Mouse (Mus musculus) T-cell, adult 2 months (primary cell): ENCODE measurements around the gene Atp6v0a1.
A peak's percentile ranks its signal among the peaks of the same experiment; 100 is the strongest.

Experiments used
- DNase-seq: peaks from one replicate; pipeline ENCODE4 v3.0.0; 2022; ENCODE audit warnings: low spot score

Gene Atp6v0a1

DNA sequence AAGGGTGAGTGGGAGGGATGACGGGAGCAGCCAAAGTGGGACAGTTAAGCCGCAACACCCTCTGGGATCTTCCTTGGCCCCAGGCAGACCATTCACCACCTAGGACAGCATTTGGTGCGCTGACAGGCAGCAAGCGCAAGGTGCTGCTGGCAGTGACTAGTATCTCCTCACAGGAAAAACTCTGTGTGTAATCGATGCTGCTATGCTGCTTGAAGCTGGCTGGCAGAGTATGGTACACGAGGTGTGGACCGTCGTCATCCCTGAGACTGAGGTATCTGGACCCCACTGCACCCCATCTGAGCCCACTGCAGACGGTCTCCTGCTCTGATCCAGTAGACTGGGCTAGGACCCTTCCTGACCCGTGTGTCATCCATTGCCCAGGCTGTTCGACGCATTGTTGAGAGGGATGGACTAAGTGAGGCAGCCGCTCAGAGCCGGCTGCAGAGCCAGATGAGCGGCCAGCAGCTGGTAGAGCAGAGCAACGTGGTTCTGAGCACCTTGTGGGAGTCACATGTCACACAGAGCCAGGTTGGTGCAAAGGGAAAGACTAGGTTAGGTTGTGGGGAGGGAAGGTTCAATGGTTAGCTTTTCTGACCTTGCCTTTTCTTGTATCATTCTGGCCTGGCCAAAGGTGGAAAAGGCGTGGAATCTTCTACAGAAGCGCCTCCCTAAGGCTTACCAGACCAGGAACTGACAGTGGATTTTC is 76.5 kb downstream of the Atp6v0a1 start:
- DNase-seq: no peak

DNA sequence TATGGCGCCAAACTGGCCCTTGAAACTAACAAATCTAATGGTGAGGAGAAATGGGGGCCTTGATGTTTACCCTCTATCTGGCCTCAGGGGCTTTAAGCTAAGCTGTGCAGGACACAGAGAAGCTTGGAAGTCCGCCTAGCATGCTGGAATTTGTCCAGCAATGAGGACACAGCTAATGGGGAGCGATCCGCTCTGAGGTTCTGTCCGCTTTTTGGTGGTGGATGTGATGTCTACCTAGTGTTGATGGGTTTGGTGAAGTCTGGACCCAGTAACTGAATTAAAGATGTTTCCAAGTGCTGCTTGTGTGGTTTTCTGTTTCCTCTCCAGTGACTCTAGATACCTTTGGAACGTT is 77.0 kb downstream of the Atp6v0a1 start:
- no peak for DNase-seq

DNA sequence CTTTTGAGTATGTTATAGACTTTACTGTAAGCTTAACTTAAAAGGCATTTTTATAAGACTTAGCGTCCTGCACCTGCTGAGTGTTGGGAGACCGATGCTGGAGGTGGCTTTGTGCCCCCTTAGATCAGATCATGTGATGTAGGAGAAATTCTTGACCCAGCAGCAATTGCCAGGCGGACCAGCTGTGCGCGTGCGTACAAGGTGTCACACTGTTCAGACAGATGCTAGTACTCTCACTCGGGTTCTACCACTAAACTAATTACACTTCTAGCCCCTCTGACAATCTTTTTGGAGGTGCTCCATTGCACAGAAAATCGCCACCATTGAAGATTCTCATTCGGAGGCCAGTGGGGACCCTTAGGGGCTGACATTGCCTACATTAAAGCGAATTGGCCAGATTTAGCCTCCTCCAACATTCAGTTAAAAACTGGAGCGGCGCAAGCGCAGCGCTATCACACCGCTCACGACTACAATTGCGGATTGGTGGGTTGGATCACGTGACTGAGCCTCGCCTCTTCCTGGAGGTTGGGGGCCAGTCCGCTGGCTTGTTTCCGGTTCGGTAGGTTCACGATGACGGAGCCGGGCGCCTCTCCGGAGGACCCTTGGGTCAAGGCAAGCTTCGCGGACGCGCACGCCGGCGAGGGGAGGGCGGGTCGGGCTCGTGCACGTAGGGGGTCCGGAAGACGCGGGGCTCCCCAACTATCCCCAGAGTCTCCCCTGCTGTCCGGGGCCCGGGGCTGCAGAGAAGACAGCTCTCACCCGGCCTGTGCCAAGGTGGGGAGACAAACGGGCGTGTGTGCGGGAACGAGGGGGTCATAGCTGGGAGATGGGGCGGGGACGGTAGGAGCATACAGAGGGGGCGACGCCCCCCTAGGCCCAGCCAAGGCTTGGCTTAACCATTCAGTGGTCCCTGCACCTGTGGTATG is 77.8 kb downstream of the Atp6v0a1 start, which contains the start of gene Mlx:
Gene Mlx (plus strand): TSS at position 522 of the 926 bp plus-strand sequence.
- peak; percentile 87 for DNase-seq

DNA sequence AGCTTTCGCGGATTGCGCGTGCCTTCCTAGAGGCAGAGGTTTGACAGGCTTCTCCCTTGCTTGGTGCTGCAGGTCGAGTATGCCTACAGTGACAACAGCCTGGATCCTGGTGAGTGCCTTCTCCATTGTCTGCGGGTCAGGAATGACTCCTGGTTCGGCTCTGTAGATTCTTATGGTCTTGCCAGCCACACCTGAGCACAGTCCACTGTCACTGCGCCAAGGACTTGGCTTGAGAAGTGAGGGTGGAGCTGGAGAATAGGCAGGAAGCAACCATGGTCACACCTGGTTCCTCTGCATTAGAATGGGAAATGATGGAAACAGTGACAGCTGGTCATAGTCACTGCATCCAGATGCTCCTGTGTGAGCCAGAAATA is 78.4 kb downstream of the Atp6v0a1 start:
- no peak for DNase-seq

DNA sequence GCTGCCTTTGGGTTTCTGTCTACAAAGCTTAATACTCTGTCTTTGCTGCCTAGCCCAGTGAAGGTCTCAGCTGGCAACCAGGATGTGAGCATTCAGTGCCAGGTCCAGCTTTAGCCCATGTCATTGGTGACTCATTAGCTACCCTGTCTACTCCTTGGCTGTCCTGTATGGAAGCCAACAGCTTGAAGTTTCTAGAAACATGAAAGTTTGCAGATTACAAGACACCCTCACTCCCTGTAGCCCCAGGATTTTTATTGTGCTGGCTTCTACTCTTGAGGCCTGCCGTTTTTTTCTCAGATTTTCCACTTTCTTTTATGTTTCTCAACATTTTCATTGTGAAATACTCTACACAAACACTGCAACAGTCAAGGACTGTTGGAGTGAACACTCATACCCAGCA is 80.7 kb downstream of the Atp6v0a1 start:
- DNase-seq: no peak

DNA sequence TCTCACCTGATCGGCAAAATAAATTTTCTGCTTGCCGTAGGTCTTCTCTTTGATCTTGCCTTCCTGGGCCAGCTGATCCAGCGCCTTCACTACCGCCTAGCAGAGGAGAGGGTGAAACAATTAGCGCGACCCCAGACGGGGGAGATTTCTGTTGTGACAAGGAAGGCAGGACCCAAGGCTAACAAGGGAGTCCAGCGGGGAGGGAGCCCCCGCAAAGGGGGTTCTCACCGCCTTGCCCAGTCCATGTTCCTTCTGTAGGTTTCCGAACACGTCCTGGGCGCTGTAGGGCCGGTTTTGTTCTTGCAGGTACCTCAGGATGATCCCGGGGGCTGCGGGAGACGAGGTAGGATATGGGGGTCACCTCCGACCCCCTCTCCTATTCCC is 85.7 kb downstream of the Atp6v0a1 start:
- DNase-seq: peak; percentile 20

DNA sequence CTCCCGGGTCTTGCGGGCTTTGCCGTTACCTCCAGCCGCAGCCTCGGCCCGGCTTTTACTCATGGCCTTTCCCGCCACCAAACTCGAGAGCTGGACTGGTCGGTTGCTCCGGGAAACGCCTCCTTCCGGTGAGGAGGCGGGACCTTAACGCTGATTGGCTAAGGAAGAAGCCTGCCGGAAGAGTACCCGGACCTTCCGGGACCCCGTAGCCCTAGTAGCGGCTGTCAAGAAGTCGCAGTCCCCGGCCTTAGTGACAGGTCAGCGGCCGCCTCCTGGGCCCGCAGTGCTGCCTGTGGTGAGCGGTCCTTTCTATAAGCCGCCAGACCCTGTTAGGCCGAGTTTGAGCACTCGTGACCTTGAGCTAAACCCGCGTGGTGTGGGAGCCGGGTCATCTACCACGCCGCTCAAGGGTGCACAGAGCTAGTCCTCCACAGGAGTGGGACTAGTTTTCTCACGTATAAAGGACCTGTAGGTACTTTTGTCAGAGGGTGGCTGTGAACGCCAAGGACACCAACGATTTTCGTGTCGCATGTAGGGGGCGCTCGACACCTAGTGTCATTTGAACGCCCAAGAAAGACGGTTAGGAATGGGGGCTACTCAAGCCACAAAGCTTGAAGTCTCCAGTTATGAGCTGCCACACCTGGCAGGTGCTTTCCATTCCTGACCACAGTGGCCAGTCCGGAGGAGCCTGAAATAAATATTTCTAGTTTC is 86.2 kb downstream of the Atp6v0a1 start, which contains the start of gene Psmc3ip:
Gene Psmc3ip (minus strand): TSS at position 123 of the 711 bp plus-strand sequence.
- peak; percentile 84 for DNase-seq

DNA sequence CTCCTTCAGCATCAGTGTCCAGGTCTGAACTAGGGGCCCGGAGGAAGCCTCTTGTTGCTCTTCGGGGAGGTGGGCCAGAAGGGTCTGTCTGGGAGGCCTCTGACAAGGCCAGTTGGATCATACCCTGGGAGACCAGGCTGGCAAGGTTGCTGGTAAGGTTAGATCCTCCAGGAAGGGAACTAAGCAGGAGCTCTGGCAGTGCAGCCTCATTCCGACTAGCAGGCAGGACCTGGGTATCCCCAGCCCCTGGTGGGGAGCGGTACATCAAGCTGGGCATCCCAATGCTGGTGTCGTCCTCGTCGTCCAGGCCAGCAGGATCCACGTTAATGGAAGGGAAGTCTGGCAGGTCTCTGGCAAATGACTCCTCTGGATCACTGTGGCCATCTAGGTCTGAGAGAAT is 89.0 kb downstream of the Atp6v0a1 start:
- no peak for DNase-seq

DNA sequence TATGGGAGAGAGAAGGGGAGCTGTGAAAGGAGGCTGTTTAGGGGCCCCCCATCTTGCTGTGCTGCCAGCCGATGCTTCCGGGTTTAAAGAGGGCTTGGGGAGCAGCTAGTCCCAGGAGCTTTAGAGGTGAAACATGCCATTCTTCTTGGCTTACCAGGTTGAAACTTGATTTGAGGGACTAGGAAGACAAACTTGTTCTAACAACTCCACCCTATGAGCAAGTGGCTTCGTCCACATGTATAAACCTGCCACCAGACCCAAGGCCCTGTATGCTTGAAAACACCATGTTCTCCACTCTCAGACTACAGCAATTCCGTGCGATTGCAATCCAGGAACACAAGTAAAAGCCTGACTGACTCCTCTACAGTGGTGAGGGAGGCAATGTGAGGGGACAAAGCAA is 93.8 kb downstream of the Atp6v0a1 start:
- no peak for DNase-seq

DNA sequence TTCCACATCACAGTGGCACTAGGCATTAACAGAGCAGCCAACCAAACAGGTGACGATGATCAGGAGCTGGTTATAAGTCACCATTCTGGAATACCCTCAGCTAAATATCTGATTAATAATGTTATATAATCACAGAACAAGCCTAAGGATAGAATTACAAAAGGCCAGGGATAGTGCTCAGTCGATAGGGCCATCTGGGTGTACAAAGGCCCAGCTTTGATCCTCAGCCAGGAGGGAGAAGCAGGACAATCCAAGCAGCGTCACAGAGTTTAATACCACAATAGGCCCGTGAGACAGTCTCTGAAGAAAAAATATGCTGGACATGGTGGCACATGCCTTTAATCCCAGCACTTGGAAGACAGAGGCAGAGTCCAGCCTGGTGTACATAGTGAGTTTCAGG is 100.1 kb downstream of the Atp6v0a1 start:
- no peak for DNase-seq

DNA sequence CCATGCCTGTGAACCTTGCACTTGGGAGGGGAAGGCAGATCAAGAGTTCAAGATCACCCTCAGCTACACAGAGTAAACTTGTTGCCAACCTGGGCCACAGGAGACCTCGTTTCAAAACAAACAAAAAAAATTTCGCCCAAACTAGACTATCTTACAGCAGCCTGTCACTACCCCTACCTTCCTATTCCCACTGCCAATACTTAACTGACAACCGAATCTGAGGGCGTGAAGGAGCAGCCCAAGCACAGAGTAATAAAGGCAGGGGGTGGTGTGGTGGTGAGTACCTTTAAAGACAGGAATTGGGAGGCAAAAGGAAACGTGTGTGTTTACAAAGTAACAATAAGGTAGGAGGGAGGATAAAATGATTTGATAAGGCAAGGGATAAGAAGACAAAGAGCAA is 101.5 kb downstream of the Atp6v0a1 start:
- no peak for DNase-seq

DNA sequence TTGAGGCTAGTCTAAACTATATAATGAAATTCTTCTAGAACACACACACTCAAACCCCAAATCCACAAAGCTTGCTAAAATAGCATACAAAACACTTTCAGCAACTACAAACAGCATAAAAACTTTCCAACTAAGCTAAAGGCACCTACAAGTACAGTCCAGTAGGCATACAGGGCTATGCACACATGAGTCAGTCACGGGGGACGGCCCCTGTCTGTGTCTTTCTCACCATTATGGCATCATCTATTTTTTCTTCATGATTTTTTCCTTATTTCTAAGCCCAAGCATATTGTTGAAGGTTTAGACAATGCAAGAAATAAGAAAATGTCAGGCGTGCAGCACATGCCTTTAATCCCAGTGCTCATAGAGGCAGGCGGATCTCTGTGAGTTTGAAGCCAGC is 101.9 kb downstream of the Atp6v0a1 start:
- DNase-seq: no peak

DNA sequence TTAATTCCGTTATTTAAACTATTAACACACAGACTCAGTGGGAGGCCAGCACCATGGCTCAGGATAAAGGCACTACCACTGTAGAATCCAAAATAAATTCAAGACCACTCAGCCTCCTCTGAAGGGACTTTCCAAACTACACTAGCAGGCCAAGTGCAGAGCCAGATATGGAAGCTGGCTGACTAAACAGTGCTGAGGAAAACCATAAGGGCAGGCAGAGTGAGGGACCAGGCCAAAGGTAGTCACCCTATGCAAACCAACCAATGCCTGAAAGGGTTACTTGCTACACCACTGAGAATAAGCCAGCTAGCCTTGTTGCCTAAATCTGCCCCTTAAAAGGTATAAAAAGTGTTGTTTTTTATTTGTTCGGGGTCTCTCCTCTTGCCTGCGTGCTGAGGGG is 102.9 kb downstream of the Atp6v0a1 start:
- DNase-seq: no peak
